Mouse (Mus musculus) midbrain, postnatal 0 days (tissue): Measurements from ENCODE around the gene Mt3. TPM values are rescaled to one million over a fixed set of nuclear protein-coding genes. Genes with fewer than 3 reads are reported as not detected.
A peak's percentile ranks its signal among the peaks of the same experiment; 100 is the strongest.

Experiments used
- ATAC-seq: fragments of 200-750 bp; cut with Nextera tagmentation; 2 replicates; pipeline ENCODE4 v1.8.0; 2017; ENCODE audit warnings: moderate number of reproducible peaks, mild to moderate bottlenecking, moderate TSS enrichment, moderate library complexity; ENCODE audit not compliant: low FRiP score
- DNase-seq: peaks from one replicate; pipeline ENCODE4 v3.0.0-alpha.2; 2015; ENCODE audit warnings: low spot score
- H3K27ac ChIP-seq: fragments of 300-500 bp; sonication (generic); 2 replicates; pipeline ENCODE4 v1.5.1; 2014; ENCODE audit warnings: low read depth, mild to moderate bottlenecking, low read length, mixed read lengths
- H3K27me3 ChIP-seq: fragments of 300-500 bp; sonication (generic); 2 replicates; pipeline ENCODE4 v1.6.1; 2014; ENCODE audit warnings: low read length, control low read depth, mixed read lengths; ENCODE audit not compliant: insufficient read depth
- H3K36me3 ChIP-seq: fragments of 300-500 bp; sonication (generic); 2 replicates; pipeline ENCODE4 v1.6.1; 2014; ENCODE audit warnings: low read length, control low read depth, mixed read lengths; ENCODE audit not compliant: insufficient read depth
- H3K4me1 ChIP-seq: fragments of 300-500 bp; sonication (generic); 2 replicates; pipeline ENCODE4 v1.6.1; 2014; ENCODE audit warnings: mild to moderate bottlenecking, control low read depth, antibody characterized with exemption, low read length, mixed read lengths; ENCODE audit not compliant: insufficient read depth
- H3K4me2 ChIP-seq: fragments of 300-500 bp; sonication (generic); 2 replicates; pipeline ENCODE4 v1.6.1; 2014; ENCODE audit warnings: low read depth, mild to moderate bottlenecking, low read length, mixed read lengths; ENCODE audit not compliant: poor library complexity, severe bottlenecking
- H3K4me3 ChIP-seq: fragments of 300-500 bp; sonication (generic); 2 replicates; pipeline ENCODE4 v1.5.1; 2014; ENCODE audit warnings: low read depth, mild to moderate bottlenecking, low read length, moderate library complexity
- H3K9ac ChIP-seq: fragments of 300-500 bp; sonication (generic); replicated peaks from 2 replicates; pipeline ENCODE4 v1.6.1; 2014; ENCODE audit warnings: mild to moderate bottlenecking, low read length, moderate library complexity, mixed read lengths; ENCODE audit not compliant: poor library complexity, severe bottlenecking
- H3K9me3 ChIP-seq: fragments of 300-500 bp; sonication (generic); 2 replicates; pipeline ENCODE4 v1.6.1; 2016; ENCODE audit warnings: low read length, control low read depth
- CTCF ChIP-seq: IDR thresholded peaks from 2 replicates; pipeline ENCODE4 v1.5.1; 2016; ENCODE audit warnings: antibody characterized with exemption, mild to moderate bottlenecking
- WGBS: fragments of 180-500 bp; shearing (Covaris S2); extraction: QIAGEN DNeasy Blood & Tissue Kit; methylation state at CpG from one replicate; pipeline ENCODE4 v1.1.7; 2014; 5-methylcytosine and 5-hydroxymethylcytosine counted together
- polyA plus RNA-seq: library from polyadenylated mRNA; unstranded; fragments of >200 nt; fragmentation: Nextera tagmentation; extraction: Ambion mirVana; gene quantifications from 2 replicates; pipeline ENCODE4 v1.2.1, GENCODE M21; 2015
- total RNA-seq: library from RNA; depleted of rRNA; stranded (reverse); fragments of >200 nt; gene quantifications from 2 replicates; pipeline ENCODE4 v1.2.3, GENCODE M21; 2014

Gene Mt3
- total and polyA plus RNA-seq, 2 experiments from 2014 or later: 314 to 599 TPM

GRCm38 (mm10) chr8:94179713-94180560, 27.5 kb downstream of the Mt3 start:
- no peak for ATAC-seq
- Histone ChIP-seq H3K27ac (0 out of 2 replicates have a peak overlapping the region, but pooled peaks have one; percentile 51), H3K36me3 (no peaks in the 10 kb centered on the region), H3K4me1 (peaks cover 3% of the 10 kb centered on the region), H3K27me3 (peaks cover 49% of the 10 kb centered on the region), H3K4me3 (peak overlapping the region; percentile 45), H3K9ac (peak overlapping the region; percentile 65; the same call in 1 of the 2 replicates), H3K4me2 (peak overlapping the region; percentile 79), H3K9me3 (no peaks in the 10 kb centered on the region)
- WGBS: 4% methylated on average over 25 of the region's 25 CpGs
- DNase-seq: no peak
- TF ChIP-seq CTCF: no peak

- H3K27me3 ChIP-seq: peaks cover 46% of the 10 kb centered on the region
- 96% methylated on average over 1 of the region's 1 CpGs for WGBS
Observed at GRCm38 (mm10) chr8:94180561-94180908, 28.1 kb downstream of the Mt3 start.

GRCm38 (mm10) chr8:94182055-94182929, 29.9 kb downstream of the Mt3 start:
- no peaks in the 10 kb centered on the region for H3K36me3 ChIP-seq
- H3K9ac ChIP-seq: no peak overlapping the region
- peaks cover 3% of the 10 kb centered on the region for H3K4me1 ChIP-seq
- H3K4me2 ChIP-seq: no peak overlapping the region
- peaks cover 60% of the 10 kb centered on the region for H3K27me3 ChIP-seq
- no peak overlapping the region for H3K4me3 ChIP-seq
- no peak for ATAC-seq
- WGBS: 64% methylated on average over 13 of the region's 13 CpGs
- no peak for DNase-seq
- no peak for TF ChIP-seq CTCF
- no peak overlapping the region for H3K27ac ChIP-seq
- no peaks in the 10 kb centered on the region for H3K9me3 ChIP-seq

More at GRCm38 (mm10) chr8:94180561-94180908, 28.1 kb downstream of the Mt3 start:
- Histone ChIP-seq H3K36me3 (no peaks in the 10 kb centered on the region), H3K4me2 (peak overlapping the region; percentile 79), H3K4me1 (peaks cover 3% of the 10 kb centered on the region), H3K27ac (no peak overlapping the region), H3K4me3 (peak overlapping the region; percentile 45; the same call in 1 of the 2 replicates), H3K9me3 (no peaks in the 10 kb centered on the region), H3K9ac (no peak overlapping the region)
- DNase-seq (no peak), ATAC-seq (no peak)
- TF ChIP-seq CTCF: no peak

GRCm38 (mm10) chr8:94183117-94183516, 30.7 kb downstream of the Mt3 start:
- peak; percentile 41; the same call in 1 of the 2 replicates for ATAC-seq
- peak; percentile 63 for TF ChIP-seq CTCF
- WGBS: 0% methylated on average over 16 of the region's 16 CpGs
- Histone ChIP-seq H3K36me3 (no peaks in the 10 kb centered on the region), H3K4me1 (peaks cover 3% of the 10 kb centered on the region), H3K4me3 (peak overlapping the region; percentile 19; the same call in 1 of the 2 replicates), H3K27me3 (peaks cover 62% of the 10 kb centered on the region), H3K9me3 (no peaks in the 10 kb centered on the region), H3K4me2 (peak overlapping the region; percentile 32), H3K27ac (no peak overlapping the region), H3K9ac (no peak overlapping the region)
- peak; percentile 73 for DNase-seq

- DNase-seq (no peak), ATAC-seq (no peak)
- Histone ChIP-seq H3K4me3 (no peak overlapping the region), H3K36me3 (no peaks in the 10 kb centered on the region), H3K27ac (no peak overlapping the region), H3K27me3 (peaks cover 57% of the 10 kb centered on the region), H3K9ac (no peak overlapping the region), H3K9me3 (no peaks in the 10 kb centered on the region), H3K4me1 (peaks cover 3% of the 10 kb centered on the region), H3K4me2 (no peak overlapping the region)
- 31% methylated on average over 12 of the region's 12 CpGs for WGBS
- TF ChIP-seq CTCF: no peak
Observed at GRCm38 (mm10) chr8:94184357-94184843, 32.0 kb downstream of the Mt3 start.
